Mouse (Mus musculus): ENCODE measurements around the gene Chkb. TPM values are rescaled to one million over a fixed set of nuclear protein-coding genes. Genes with fewer than 3 reads are reported as not detected.

Gene Chkb
- total and polyA plus RNA-seq, 3 experiments = 21.1 to 31.8 (median 26.4) TPM

- no peak for DNase-seq (ENCODE audit: extremely low read depth)
- dilution Hi-C loops (cut with MboI; ENCODE audit: extremely low pct_ligation_motif_present, extremely low pct_unique_long_range_greater_than_20kb, low sequenced_read_pairs) = no loop called here
Observed at GRCm38 (mm10) chr15:89406691-89407090, 23.0 kb downstream of the Chkb start.

GRCm38 (mm10) chr15:89404831-89405623 is 24.7 kb downstream of the Chkb start:
- H3K79me2 ChIP-seq (replicated peaks; ENCODE audit: control insufficient read depth, extremely low read depth, insufficient read depth, poor library complexity, severe bottlenecking) = no peaks in the 10 kb centered on the region
- in situ Hi-C loops (cut with MboI; ENCODE audit: low pct_ligation_motif_present, low pct_unique_long_range_greater_than_20kb, low sequenced_read_pairs) (no loop called here), dilution Hi-C loops (cut with MboI; ENCODE audit: extremely low pct_ligation_motif_present, extremely low pct_unique_long_range_greater_than_20kb, low sequenced_read_pairs) (no loop called here)
- H3K27me3 ChIP-seq (replicated peaks) = peaks cover 7% of the 10 kb centered on the region
- H3K4me2 ChIP-seq (ENCODE audit: insufficient read depth, low read depth, poor library complexity, severe bottlenecking) = no peak overlapping the region
- H3K4me1 ChIP-seq (ENCODE audit: control insufficient read depth in 1 of 2, insufficient read depth in 2 of 2) = no peaks in the 10 kb centered on the region
- no peak for DNase-seq (ENCODE audit: extremely low read depth)
- H3K27ac ChIP-seq (ENCODE audit: insufficient read depth, low read depth) = no peak overlapping the region
- peaks cover 13% of the 10 kb centered on the region for H3K9me3 ChIP-seq (replicated peaks; ENCODE audit: low read length)
- H3K4me3 ChIP-seq (replicated peaks in 1 of 3; ENCODE audit: low read depth in 2 of 3, low read length in 2 of 3, poor library complexity in 1 of 3) = no peak overlapping the region
- TF ChIP-seq ELF1 (IDR thresholded peaks at IDR 0.05; ENCODE audit: low read depth, low read length) = no peak
- TF ChIP-seq KAT2A (IDR thresholded peaks at IDR 0.05; ENCODE audit: insufficient replicate concordance, low read length) = no peak
- TF ChIP-seq ZKSCAN1 (IDR thresholded peaks at IDR 0.05; ENCODE audit: borderline replicate concordance, low read depth, low read length) = no peak
- TF ChIP-seq TBP (conservative IDR thresholded peaks at IDR 0.05; ENCODE audit: low read depth, low read length) = no peak
- no peak for TF ChIP-seq POLR2A (IDR thresholded peaks at IDR 0.05; ENCODE audit: low read depth, low read length)
- TF ChIP-seq USF1 (IDR thresholded peaks at IDR 0.05; ENCODE audit: low read depth, low read length) = no peak
- no peak for TF ChIP-seq MAZ (IDR thresholded peaks at IDR 0.05; ENCODE audit: low read depth, low read length)
- no peak for TF ChIP-seq SIN3A (IDR thresholded peaks at IDR 0.05; ENCODE audit: low read length)
- no peak for TF ChIP-seq JUND (conservative IDR thresholded peaks at IDR 0.05; ENCODE audit: low read depth, low read length)
- TF ChIP-seq NELFE (IDR thresholded peaks at IDR 0.05; ENCODE audit: low read depth, low read length) = no peak
- no peak for TF ChIP-seq ZMIZ1 (IDR thresholded peaks at IDR 0.05; ENCODE audit: low read depth, low read length)
- TF ChIP-seq MYC (IDR thresholded peaks at IDR 0.05; ENCODE audit: low read depth, low read length) = no peak
- no peak for TF ChIP-seq MAFK (IDR thresholded peaks at IDR 0.05; ENCODE audit: insufficient replicate concordance, low read length)
- no peak for TF ChIP-seq MAX (IDR thresholded peaks at IDR 0.05; ENCODE audit: low read length)
- TF ChIP-seq BHLHE40 (IDR thresholded peaks at IDR 0.05; ENCODE audit: low read depth, low read length) = no peak
- no peak for TF ChIP-seq MXI1 (IDR thresholded peaks at IDR 0.05; ENCODE audit: low read depth, low read length)
- TF ChIP-seq PAX5 (IDR thresholded peaks at IDR 0.05; ENCODE audit: low read length) = no peak
- no peak for TF ChIP-seq CHD1 (IDR thresholded peaks at IDR 0.05; ENCODE audit: low read depth, low read length)
- TF ChIP-seq ZNF384 (IDR thresholded peaks at IDR 0.05; ENCODE audit: low read depth, low read length) = no peak
- no peak for TF ChIP-seq EP300 (IDR thresholded peaks at IDR 0.05; ENCODE audit: low read length)
- no peak overlapping the region for H3K9ac ChIP-seq (ENCODE audit: insufficient read depth, low read depth)
- no peaks in the 10 kb centered on the region for H3K36me3 ChIP-seq (replicated peaks in 1 of 2; ENCODE audit: control insufficient read depth in 1 of 2, insufficient read depth in 1 of 2, low read length in 1 of 2)

More at GRCm38 (mm10) chr15:89406691-89407090, 23.0 kb downstream of the Chkb start:
- no peaks in the 10 kb centered on the region for H3K79me2 ChIP-seq (replicated peaks; ENCODE audit: control insufficient read depth, extremely low read depth, insufficient read depth, poor library complexity, severe bottlenecking)
- peaks cover 3% of the 10 kb centered on the region for H3K27me3 ChIP-seq (replicated peaks)
- H3K36me3 ChIP-seq (replicated peaks in 1 of 2; ENCODE audit: control insufficient read depth in 1 of 2, insufficient read depth in 1 of 2, low read length in 1 of 2) = no peaks in the 10 kb centered on the region
- H3K9me3 ChIP-seq (replicated peaks; ENCODE audit: low read length) = peaks cover 15% of the 10 kb centered on the region
- H3K4me3 ChIP-seq (replicated peaks in 1 of 3; ENCODE audit: low read depth in 2 of 3, low read length in 2 of 3, poor library complexity in 1 of 3) = no peak overlapping the region
- no peaks in the 10 kb centered on the region for H3K4me1 ChIP-seq (ENCODE audit: control insufficient read depth in 1 of 2, insufficient read depth in 2 of 2)
- TF ChIP-seq SIN3A (IDR thresholded peaks at IDR 0.05; ENCODE audit: low read length) (no peak), RCOR1 (conservative IDR thresholded peaks at IDR 0.05; ENCODE audit: low read depth, low read length) (no peak), EP300 (IDR thresholded peaks at IDR 0.05; ENCODE audit: low read length) (no peak), MAZ (IDR thresholded peaks at IDR 0.05; ENCODE audit: low read depth, low read length) (no peak), E2F4 (IDR thresholded peaks at IDR 0.05; ENCODE audit: insufficient replicate concordance, low read depth, low read length) (no peak), POLR2A (IDR thresholded peaks at IDR 0.05; ENCODE audit: low read depth, low read length) (no peak), MEF2A (IDR thresholded peaks at IDR 0.05; ENCODE audit: borderline replicate concordance, low read depth, low read length) (no peak)
- in situ Hi-C loops (cut with MboI; ENCODE audit: low pct_ligation_motif_present, low pct_unique_long_range_greater_than_20kb, low sequenced_read_pairs) = no loop called here
- no peak overlapping the region for H3K4me2 ChIP-seq (ENCODE audit: insufficient read depth, low read depth, poor library complexity, severe bottlenecking)
- no peak overlapping the region for H3K9ac ChIP-seq (ENCODE audit: insufficient read depth, low read depth)
- no peak overlapping the region for H3K27ac ChIP-seq (ENCODE audit: insufficient read depth, low read depth)

Measured in CH12.LX (cell line).